Comparison of ENCODE assay signal across 18 mouse cellular contexts in genomic region chr7:92320181-92320580, GRCm38 (mm10).
DNase-seq lines count a peak whose midpoint lies in the region; ATAC-seq lines count a peak whose summit lies in the region.
"Had no signal": no experiment of that assay in that cellular context is flagged by ENCODE, and none has a peak within 500 bp of the region (broad histone marks: within the 10 kb centered on the region; RNA-seq: fewer than 3 reads in every experiment).

No protein-coding gene starts in this region.

- DNase-seq in cerebellum, adult 11 months: peak; percentile 39
- peak; percentile 46 to 57 for DNase-seq in cerebellum, adult 18-20 months
- DNase-seq in cerebellum, adult 9-11 months: peak; percentile 76
- peak; percentile 47 to 48 for DNase-seq in cerebellum, postnatal 36 days
- DNase-seq in forebrain, embryonic 14.5 days (ENCODE audit: low spot score): no peak
- DNase-seq in MN1 (ENCODE audit: low spot score): no peak
- DNase-seq: adrenal gland, postnatal 10 days; gastrocnemius, postnatal 14 days; heart, postnatal 36 days had no signal

- H3K4me2 ChIP-seq in forebrain, embryonic 14.5 days (ENCODE audit: low read length): no peak overlapping the region
- H3K4me2 ChIP-seq: embryonic facial prominence, embryonic 13.5 days; forebrain, embryonic 15.5 days; heart, embryonic 12.5 days; hindbrain, embryonic 15.5 days had no signal

- no peak overlapping the region for H3K9ac ChIP-seq in forebrain, embryonic 14.5 days (ENCODE audit: low read length)
- H3K9ac ChIP-seq: embryonic facial prominence, embryonic 13.5 days; forebrain, embryonic 15.5 days; heart, embryonic 12.5 days; hindbrain, embryonic 15.5 days had no signal

- no peaks in the 10 kb centered on the region for H3K9me3 ChIP-seq in forebrain, embryonic 14.5 days (replicated peaks; ENCODE audit: control insufficient read depth, low read length)
- H3K9me3 ChIP-seq: embryonic facial prominence, embryonic 13.5 days; forebrain, embryonic 15.5 days; G1E; heart, embryonic 12.5 days; hindbrain, embryonic 15.5 days had no signal

- no peak overlapping the region for H3K4me3 ChIP-seq in forebrain, embryonic 14.5 days (ENCODE audit: low read depth, low read length)
- H3K4me3 ChIP-seq: embryonic facial prominence, embryonic 13.5 days; forebrain, embryonic 15.5 days; heart, embryonic 12.5 days; hindbrain, embryonic 15.5 days had no signal

- no peaks in the 10 kb centered on the region for H3K4me1 ChIP-seq in forebrain, embryonic 14.5 days (ENCODE audit: control insufficient read depth, insufficient read depth, low read length)

- no peaks in the 10 kb centered on the region for H3K36me3 ChIP-seq in forebrain, embryonic 14.5 days (ENCODE audit: control insufficient read depth, insufficient read depth, low read length)
- H3K36me3 ChIP-seq: embryonic facial prominence, embryonic 13.5 days; forebrain, embryonic 15.5 days; G1E; heart, embryonic 12.5 days; hindbrain, embryonic 15.5 days had no signal

- H3K27me3 ChIP-seq in forebrain, embryonic 14.5 days (replicated peaks; ENCODE audit: control insufficient read depth, insufficient read depth, low read length): no peaks in the 10 kb centered on the region
- H3K27me3 ChIP-seq: embryonic facial prominence, embryonic 13.5 days; forebrain, embryonic 15.5 days; heart, embryonic 12.5 days; hindbrain, embryonic 15.5 days had no signal

- no peak for ATAC-seq in forebrain, embryonic 14.5 days
- no peak for ATAC-seq in megakaryocyte, adult 5-6 weeks (ENCODE audit: poor library complexity, severe bottlenecking)
- no peak for ATAC-seq in inflammation-experienced regulatory T-cells, adult 6 months
- ATAC-seq: CD4-positive, CD25-positive, alpha-beta regulatory T cell, adult 4 months; forebrain, embryonic 15.5 days; intestine, postnatal 0 days had no signal

- no peak overlapping the region for H3K27ac ChIP-seq in forebrain, embryonic 14.5 days (ENCODE audit: low read depth, low read length)
- H3K27ac ChIP-seq: embryonic facial prominence, embryonic 13.5 days; forebrain, embryonic 15.5 days; hindbrain, embryonic 15.5 days had no signal

Comparison
In these comparisons a context has a peak if more than half of its experiments do, and no peak if none do; other contexts are left out.
1. DNase-seq: peak in cerebellum, adult 11 months (single experiment), cerebellum, adult 18-20 months (2 of 2), cerebellum, adult 9-11 months (single experiment) and cerebellum, postnatal 36 days (2 of 2); none in forebrain, embryonic 14.5 days (single experiment) and MN1 (single experiment).